Mouse (Mus musculus): ENCODE measurements around the gene Grk5.
"Not testable (repeated sequence)": the region's sequence is repeated elsewhere in the genome, so short reads cannot be mapped to it uniquely, and the experiment has no call there.

The Grk5 gene

GRCm38 (mm10) chr19:60911653-60912052, 22.1 kb downstream of the Grk5 start:
- no peak for DNase-seq (ENCODE audit: low spot score in 2 of 2)

GRCm38 (mm10) chr19:60915236-60915635, 25.7 kb downstream of the Grk5 start:
- DNase-seq (ENCODE audit: low spot score in 2 of 2), result no peak

- DNase-seq (ENCODE audit: low spot score in 2 of 2), result no peak
Measured at GRCm38 (mm10) chr19:60915862-60916261, 26.3 kb downstream of the Grk5 start.

GRCm38 (mm10) chr19:60916869-60917570, 27.5 kb downstream of the Grk5 start:
- no peak for DNase-seq (ENCODE audit: low spot score in 2 of 2)

- not testable (repeated sequence) for DNase-seq (ENCODE audit: low spot score in 2 of 2)
Measured at GRCm38 (mm10) chr19:60924534-60924933, 35.0 kb downstream of the Grk5 start.

GRCm38 (mm10) chr19:60935001-60935400, 45.5 kb downstream of the Grk5 start:
- DNase-seq (ENCODE audit: low spot score in 2 of 2), result no peak

GRCm38 (mm10) chr19:60939954-60940379, 50.4 kb downstream of the Grk5 start:
- no peak for DNase-seq (ENCODE audit: low spot score in 2 of 2)

GRCm38 (mm10) chr19:60940866-60941265, 51.3 kb downstream of the Grk5 start:
- no peak for DNase-seq (ENCODE audit: low spot score in 2 of 2)

GRCm38 (mm10) chr19:60945801-60946311, 56.3 kb downstream of the Grk5 start:
- DNase-seq (ENCODE audit: low spot score in 2 of 2), result peak in 1 of 2 experiments; percentile 64

- peak in 1 of 2 experiments; percentile 25 for DNase-seq (ENCODE audit: low spot score in 2 of 2)
Measured at GRCm38 (mm10) chr19:60946656-60947055, 57.1 kb downstream of the Grk5 start.

- DNase-seq (ENCODE audit: low spot score in 2 of 2), result no peak
Measured at GRCm38 (mm10) chr19:60948996-60949395, 59.4 kb downstream of the Grk5 start.

GRCm38 (mm10) chr19:60950056-60950869, 60.7 kb downstream of the Grk5 start:
- DNase-seq (ENCODE audit: low spot score in 2 of 2), result peak in 1 of 2 experiments; percentile 25

GRCm38 (mm10) chr19:60955131-60955530, 65.6 kb downstream of the Grk5 start:
- no peak for DNase-seq (ENCODE audit: low spot score in 2 of 2)

- DNase-seq (ENCODE audit: low spot score in 2 of 2), result no peak
Measured at GRCm38 (mm10) chr19:60955712-60956111, 66.2 kb downstream of the Grk5 start.

GRCm38 (mm10) chr19:60956198-60956750, 66.7 kb downstream of the Grk5 start:
- DNase-seq (ENCODE audit: low spot score in 2 of 2), result no peak

- no peak for DNase-seq (ENCODE audit: low spot score in 2 of 2)
Measured at GRCm38 (mm10) chr19:60959706-60960230, 70.2 kb downstream of the Grk5 start.

- DNase-seq (ENCODE audit: low spot score in 2 of 2), result no peak
Measured at GRCm38 (mm10) chr19:60962358-60963061, 73.0 kb downstream of the Grk5 start.

GRCm38 (mm10) chr19:60967909-60968308, 78.4 kb downstream of the Grk5 start:
- no peak for DNase-seq (ENCODE audit: low spot score in 2 of 2)

- DNase-seq (ENCODE audit: low spot score in 2 of 2), result no peak
Measured at GRCm38 (mm10) chr19:60970406-60970805, 80.9 kb downstream of the Grk5 start.

- no peak for DNase-seq (ENCODE audit: low spot score in 2 of 2)
Measured at GRCm38 (mm10) chr19:60971598-60971997, 82.0 kb downstream of the Grk5 start.

- DNase-seq (ENCODE audit: low spot score in 2 of 2), result no peak
Measured at GRCm38 (mm10) chr19:60972281-60973015, 82.9 kb downstream of the Grk5 start.
